Mouse (Mus musculus) liver, embryonic 14 days (tissue): ENCODE results near the gene Gm8247. TPM values are rescaled to one million over a fixed set of nuclear protein-coding genes. Genes with fewer than 3 reads are reported as not detected.

Experiments used
- polyA plus RNA-seq: library from polyadenylated mRNA; depleted of rRNA; stranded (reverse); fragments of >200 nt; gene quantifications from 2 replicates; pipeline ENCODE4 v1.2.3, GENCODE M21; 2012; rRNA removed

Gene Gm8247
- polyA plus RNA-seq, result not detected in 2 replicates

DNA sequence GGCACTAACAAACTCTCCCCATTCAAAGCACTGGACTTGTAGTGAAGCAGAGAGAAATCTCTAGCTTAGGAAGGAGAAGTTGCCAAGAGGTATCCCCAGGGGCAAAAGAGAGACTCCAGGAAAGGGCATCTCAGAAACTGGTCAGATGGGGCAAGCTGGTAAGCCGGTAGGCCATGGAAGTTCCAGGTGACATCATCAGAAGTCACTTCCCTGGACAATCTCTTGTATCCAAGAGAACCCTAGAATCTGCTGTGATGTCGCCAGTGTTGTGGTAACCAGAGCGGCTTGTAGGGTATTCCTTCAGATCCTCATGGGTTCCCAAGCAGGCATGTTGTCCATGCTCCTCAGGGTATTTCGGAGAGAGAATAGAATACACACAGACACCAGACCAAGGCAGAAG lies at the start of gene Gm8247:
Gene Gm8247 (plus strand): TSS at position 301 of the 400 bp plus-strand sequence.

DNA sequence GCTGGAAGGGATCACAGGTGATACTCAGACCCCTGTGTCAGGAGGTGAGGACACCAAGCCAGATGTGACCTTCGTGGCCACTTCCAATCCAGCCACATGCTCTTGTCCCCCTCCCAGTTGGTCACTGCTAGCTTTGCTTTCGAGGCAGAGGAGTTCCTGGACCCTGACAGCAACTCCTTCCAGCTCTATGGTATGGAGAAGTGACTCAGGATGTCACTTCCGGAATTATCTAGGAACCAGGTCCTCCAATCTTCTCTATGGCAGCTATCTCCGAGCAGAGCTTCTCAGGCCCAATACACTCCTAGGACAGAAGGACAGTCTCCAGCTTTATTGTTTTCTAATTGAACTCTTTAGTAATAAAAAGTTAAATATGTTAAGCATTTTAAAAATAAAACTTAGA lies 44.8 kb downstream of the Gm8247 start, which contains the start of gene Gm5624:
Gene Gm5624 (minus strand): TSS at position 202 of the 400 bp plus-strand sequence.

Other genes starting within 250 kb of the Gm8247 start
- not detected in 2 replicates for gene Gm5930, start 244.6 kb upstream of the Gm8247 start, polyA plus RNA-seq
- gene Gm8229, start 217.8 kb upstream of the Gm8247 start, polyA plus RNA-seq, result not detected in 2 replicates
- not detected in 2 replicates for gene Gm3371, start 172.5 kb upstream of the Gm8247 start, polyA plus RNA-seq
- gene Gm8232, start 149.5 kb upstream of the Gm8247 start, polyA plus RNA-seq, result not detected in 2 replicates
- gene BC061237, start 90.7 kb upstream of the Gm8247 start, polyA plus RNA-seq, result not detected in 2 replicates
- not detected in 2 replicates for gene Gm17093, start 64.9 kb upstream of the Gm8247 start, polyA plus RNA-seq
- gene Gm5624, start 44.8 kb downstream of the Gm8247 start, polyA plus RNA-seq, result not detected in 2 replicates
- gene Gm8257, start 123.3 kb downstream of the Gm8247 start, polyA plus RNA-seq, result not detected in 2 replicates
- gene Gm8267, start 167.2 kb downstream of the Gm8247 start, polyA plus RNA-seq, result not detected in 2 replicates